Mouse (Mus musculus): Measurements from ENCODE around the gene Alkbh2. TPM values are rescaled to one million over a fixed set of nuclear protein-coding genes. Genes with fewer than 3 reads are reported as not detected.

Gene Alkbh2
- polyA plus RNA-seq, 1 experiment = 11.6 TPM

DNA sequence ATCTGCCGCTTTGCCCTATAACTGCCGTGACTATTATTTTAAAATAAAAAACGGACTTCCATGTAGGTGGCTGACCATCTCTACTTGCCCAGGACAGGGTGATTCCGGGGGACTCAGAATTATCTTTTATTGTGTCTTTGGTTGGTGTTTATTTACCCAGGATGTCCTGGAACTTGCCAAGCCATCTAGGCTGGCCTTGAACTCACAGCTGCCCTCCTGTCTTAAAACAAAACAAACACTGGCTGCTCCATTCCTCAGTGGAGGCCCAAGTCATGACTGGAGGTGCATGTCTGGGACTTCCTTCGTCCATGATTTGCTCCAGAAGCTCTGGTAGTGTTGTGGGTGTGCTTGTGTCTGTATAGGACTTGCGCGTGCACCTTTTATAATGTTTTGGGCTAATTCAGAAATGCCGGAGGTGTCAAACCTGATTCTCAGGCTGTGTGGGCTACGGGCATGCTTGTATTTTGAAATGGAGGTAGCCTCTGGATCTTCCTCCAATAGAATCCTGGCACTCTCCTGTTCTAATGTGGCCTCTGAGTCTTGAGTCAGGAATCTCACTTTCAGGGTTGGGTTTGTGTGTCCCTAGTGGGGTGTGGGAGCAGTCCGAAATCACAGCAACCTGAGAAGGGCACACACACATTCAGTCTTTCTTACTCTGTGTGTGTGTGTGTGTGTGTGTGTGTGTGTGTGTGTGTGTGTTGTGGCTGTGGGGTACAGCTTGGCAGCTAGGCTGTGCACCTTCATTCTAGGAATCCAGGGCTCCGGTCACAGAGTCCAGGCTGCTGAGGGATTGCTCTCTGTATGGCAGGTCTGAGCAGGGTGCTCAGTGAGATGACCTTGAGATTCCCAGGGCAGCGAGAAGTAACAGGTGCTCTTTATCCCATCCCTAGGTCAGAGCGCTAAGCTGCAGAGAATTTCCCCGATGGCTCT, 19.3 kb upstream of the Alkbh2 start:
- TF ChIP-seq FLI1 (IDR thresholded peaks at IDR 0.05; ENCODE audit: low read length) (no peak), GATA1 (IDR thresholded peaks at IDR 0.05; ENCODE audit: borderline replicate concordance, low read length) (no peak)
- Histone ChIP-seq H3K36me3 (replicated peaks; ENCODE audit: low read length) (no peaks in the 10 kb centered on the region), H3K27me3 (replicated peaks) (peaks cover 61% of the 10 kb centered on the region), H3K9me3 (peaks cover 12% of the 10 kb centered on the region), H3K4me3 (replicated peaks) (no peak overlapping the region), H3K4me1 (no peaks in the 10 kb centered on the region; the same call in 1 of the 2 replicates)

DNA sequence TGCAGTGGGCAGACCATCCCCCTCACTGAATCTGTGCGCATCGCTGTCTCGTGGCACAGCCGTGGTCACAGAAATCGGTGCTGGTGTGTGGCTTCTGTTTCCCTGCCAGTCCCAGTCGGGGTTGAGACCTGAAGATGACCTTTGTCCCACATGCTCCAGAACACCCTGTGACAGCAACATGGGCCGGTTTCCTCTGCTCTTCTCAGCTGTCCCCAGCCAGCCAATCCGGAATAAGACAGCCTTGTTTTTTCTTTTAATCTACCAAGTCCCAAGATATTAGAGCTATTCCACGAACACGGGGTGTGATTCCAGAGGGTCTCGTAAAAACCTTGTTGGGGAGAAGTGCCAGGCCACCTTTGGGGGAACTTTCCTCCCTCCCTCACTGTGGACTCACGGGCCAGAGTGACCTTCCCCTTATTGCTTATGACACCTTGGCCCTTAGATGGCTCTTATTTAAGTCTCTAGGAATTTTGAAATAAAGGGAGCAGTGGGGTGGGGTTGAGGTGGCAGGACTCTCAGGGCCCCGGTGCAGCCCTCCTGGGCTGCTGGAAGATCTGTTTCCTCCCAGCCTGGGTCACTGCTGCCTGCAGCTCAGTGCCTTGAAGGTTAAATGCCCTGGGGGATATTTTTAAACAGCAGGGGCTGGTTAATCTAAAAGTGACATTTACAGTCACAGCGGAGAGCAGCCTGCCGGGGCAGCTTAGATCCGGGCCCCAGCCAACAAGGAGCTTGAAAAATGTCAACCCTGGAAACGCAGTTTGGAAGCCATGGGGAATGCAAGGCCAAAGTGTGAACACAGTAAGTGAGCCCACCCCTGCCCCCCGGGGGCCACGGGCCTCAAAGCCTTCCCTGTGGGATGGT, 18.2 kb upstream of the Alkbh2 start, which contains the start of gene Acacb:
Gene Acacb, plus strand, starts transcription at position 508 of the 861 bp plus-strand sequence.
- peaks cover 51% of the 10 kb centered on the region for H3K27me3 ChIP-seq (replicated peaks)
- H3K4me3 ChIP-seq (replicated peaks) = no peak within 1 kb of the TSS
- peaks cover 12% of the 10 kb centered on the region for H3K9me3 ChIP-seq
- TF ChIP-seq GATA1 (IDR thresholded peaks at IDR 0.05; ENCODE audit: borderline replicate concordance, low read length) = no peak
- no peak for TF ChIP-seq FLI1 (IDR thresholded peaks at IDR 0.05; ENCODE audit: low read length)
- H3K36me3 ChIP-seq (replicated peaks; ENCODE audit: low read length) = no peaks in the 10 kb centered on the region
- no peaks in the 10 kb centered on the region; the same call in 1 of the 2 replicates for H3K4me1 ChIP-seq

DNA sequence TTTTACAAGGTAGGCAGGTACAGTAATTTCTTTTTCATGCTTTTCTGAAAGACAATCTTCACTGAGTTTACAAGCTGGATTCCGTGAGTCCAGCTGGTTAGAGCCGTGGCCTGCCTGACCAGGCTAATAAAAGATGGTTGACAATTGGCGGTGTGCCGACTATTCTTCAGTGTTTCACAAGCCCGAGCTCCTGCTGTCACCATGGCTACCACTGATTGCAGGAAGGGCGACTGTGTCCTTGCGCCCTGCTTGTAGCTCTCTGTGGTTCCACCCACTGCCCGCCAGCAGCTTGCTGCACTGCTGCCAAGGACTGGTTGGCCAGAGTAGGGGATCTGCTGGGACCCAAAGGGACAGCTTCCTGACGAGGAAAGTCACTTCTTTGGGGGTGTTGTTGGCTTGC, 11.2 kb upstream of the Alkbh2 start:
- Histone ChIP-seq H3K27me3 (replicated peaks) (peaks cover 9% of the 10 kb centered on the region), H3K4me3 (replicated peaks) (no peak overlapping the region), H3K9me3 (no peaks in the 10 kb centered on the region), H3K36me3 (replicated peaks; ENCODE audit: low read length) (peaks cover 45% of the 10 kb centered on the region), H3K4me1 (peaks cover 19% of the 10 kb centered on the region)
- no peak for TF ChIP-seq GATA1 (IDR thresholded peaks at IDR 0.05; ENCODE audit: borderline replicate concordance, low read length)
- no peak for TF ChIP-seq FLI1 (IDR thresholded peaks at IDR 0.05; ENCODE audit: low read length)

DNA sequence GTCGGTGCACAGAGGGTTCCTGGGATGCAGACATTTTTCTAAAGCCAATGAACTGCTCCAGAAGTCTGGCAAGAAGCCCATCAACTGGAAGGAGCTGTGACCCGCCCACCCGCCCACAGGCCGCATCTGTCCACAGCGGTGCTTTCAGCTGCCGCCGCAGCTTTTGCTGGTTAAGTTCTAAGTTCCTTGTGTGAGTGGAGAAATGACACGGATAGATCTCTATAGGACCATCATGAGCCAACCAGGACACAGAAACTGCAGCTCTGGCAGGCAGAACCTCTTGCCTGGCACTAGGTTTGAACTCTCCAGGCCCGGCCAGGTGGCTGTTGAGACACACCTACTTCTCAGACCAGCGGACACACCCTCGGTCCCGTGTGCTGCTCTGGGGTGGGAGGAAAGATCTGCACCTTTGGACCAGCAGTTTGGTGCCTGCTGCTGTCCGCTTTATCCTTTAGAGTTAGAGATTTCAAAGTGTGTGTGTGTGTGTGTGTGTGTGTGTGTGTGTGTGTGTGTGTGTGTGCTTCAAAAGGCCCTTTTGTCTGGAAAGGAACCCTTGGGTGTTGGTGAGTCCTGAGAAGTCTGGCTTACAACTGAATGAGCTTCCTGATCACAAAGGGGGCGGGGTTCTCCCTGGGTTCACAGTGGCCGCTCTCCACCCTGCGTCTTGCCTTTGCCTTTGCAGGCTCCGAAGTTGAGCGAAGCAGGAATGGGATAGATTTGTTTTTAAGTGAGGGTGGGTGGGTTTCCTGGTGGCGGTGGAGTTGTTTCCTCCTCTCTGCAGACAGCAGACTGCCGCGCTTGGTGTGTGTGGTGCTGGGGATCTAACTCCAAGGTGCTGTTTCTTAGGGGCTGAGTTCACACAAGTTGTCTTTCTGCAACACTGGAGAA, 10.5 kb upstream of the Alkbh2 start:
- Histone ChIP-seq H3K27me3 (replicated peaks) (peaks cover 8% of the 10 kb centered on the region), H3K9me3 (no peaks in the 10 kb centered on the region), H3K4me1 (peaks cover 26% of the 10 kb centered on the region), H3K4me3 (replicated peaks) (no peak overlapping the region), H3K36me3 (replicated peaks; ENCODE audit: low read length) (peaks cover 46% of the 10 kb centered on the region)
- TF ChIP-seq FLI1 (IDR thresholded peaks at IDR 0.05; ENCODE audit: low read length) = no peak
- TF ChIP-seq GATA1 (IDR thresholded peaks at IDR 0.05; ENCODE audit: borderline replicate concordance, low read length) = no peak

DNA sequence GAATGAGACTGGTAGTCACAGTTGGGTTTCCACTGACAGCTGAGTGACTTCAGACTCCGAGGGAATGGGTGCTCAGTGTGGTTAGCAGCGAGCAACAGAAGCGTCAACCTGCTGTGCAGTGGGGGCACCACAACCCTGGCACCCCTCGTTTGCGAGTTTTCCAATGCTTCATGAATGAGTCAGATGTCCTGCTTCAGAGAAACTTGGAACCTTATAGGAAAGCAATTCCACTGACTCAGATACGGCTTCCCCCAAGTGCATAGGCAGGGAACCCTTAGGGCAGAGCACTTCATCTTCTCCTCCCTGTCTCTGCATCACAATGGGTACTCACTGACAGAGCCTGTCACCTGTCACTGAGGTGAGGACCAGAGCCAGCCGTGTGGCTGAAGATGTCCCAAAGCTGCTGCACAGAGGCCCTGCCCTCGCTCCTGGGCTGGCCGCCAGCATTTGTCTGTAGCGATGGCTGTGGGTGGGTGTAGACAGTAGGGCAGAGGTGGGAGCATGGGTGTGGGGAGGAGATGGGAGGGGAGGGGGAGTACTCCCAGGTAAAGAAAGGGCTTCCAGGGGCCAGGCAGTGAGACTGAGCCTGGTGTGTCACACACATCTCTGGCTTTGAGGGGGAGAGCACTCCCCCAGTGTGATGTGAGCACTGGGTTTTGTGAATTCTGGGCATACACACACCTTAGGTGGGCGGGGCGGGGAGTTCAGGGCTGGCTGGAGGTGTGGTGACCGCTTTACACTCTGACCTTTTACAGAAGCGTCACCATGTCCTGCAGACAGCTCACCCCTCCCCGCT, 9.7 kb upstream of the Alkbh2 start:
- H3K27me3 ChIP-seq (replicated peaks) = peaks cover 2% of the 10 kb centered on the region
- TF ChIP-seq FLI1 (IDR thresholded peaks at IDR 0.05; ENCODE audit: low read length) (no peak), GATA1 (IDR thresholded peaks at IDR 0.05; ENCODE audit: borderline replicate concordance, low read length) (no peak)
- peaks cover 48% of the 10 kb centered on the region for H3K36me3 ChIP-seq (replicated peaks; ENCODE audit: low read length)
- peaks cover 31% of the 10 kb centered on the region for H3K4me1 ChIP-seq
- no peaks in the 10 kb centered on the region for H3K9me3 ChIP-seq
- no peak overlapping the region for H3K4me3 ChIP-seq (replicated peaks)

DNA sequence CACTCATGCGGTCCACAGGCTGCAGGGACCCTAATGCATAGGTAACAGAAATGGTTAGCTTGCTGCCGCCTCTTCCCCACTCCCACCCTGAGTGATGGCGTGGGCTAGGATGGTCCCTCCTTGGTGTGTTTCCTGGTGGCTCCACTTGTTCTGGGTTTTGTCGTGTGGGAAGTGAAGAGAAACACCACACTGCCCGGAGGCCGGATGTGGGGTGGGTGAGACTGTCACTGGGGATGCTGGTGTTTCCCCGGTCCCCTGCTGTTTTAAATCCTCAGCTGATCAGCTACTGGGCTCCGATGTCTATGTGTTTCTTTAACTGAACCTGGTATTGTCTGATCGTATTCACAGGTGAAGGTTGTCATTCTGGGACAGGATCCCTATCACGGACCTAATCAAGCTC, 7.5 kb upstream of the Alkbh2 start:
- Histone ChIP-seq H3K4me3 (replicated peaks) (peak overlapping the region; percentile 70), H3K9me3 (no peaks in the 10 kb centered on the region), H3K27me3 (replicated peaks) (peaks cover 2% of the 10 kb centered on the region), H3K36me3 (replicated peaks; ENCODE audit: low read length) (peaks cover 48% of the 10 kb centered on the region), H3K4me1 (peaks cover 52% of the 10 kb centered on the region)
- no peak for TF ChIP-seq GATA1 (IDR thresholded peaks at IDR 0.05; ENCODE audit: borderline replicate concordance, low read length)

DNA sequence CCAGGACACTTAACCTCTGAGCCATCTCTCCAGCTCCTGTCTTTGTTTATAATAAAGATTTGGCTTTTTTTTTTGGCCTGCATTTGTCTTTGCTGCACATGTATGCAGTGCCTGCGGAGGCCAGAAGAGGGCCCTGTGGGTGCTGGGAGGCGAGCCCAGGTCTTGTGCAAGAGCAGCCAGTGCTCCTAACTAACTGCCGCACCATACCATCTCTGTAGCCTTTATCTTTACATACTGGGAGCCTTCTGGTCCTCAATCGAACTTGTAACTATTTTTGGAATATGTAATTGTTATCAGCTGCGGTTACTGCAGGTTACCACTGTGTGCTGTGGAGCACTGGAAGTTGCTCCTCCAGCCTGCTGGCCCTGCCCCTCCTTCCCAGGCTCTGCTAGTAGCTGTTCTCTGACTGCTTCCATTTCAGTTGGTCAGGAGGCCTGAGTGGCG, 6.1 kb upstream of the Alkbh2 start:
- Histone ChIP-seq H3K4me1 (peaks cover 62% of the 10 kb centered on the region), H3K27me3 (replicated peaks) (peaks cover 2% of the 10 kb centered on the region), H3K9me3 (no peaks in the 10 kb centered on the region), H3K36me3 (replicated peaks; ENCODE audit: low read length) (peaks cover 44% of the 10 kb centered on the region), H3K4me3 (replicated peaks) (no peak overlapping the region)
- no peak for TF ChIP-seq GATA1 (IDR thresholded peaks at IDR 0.05; ENCODE audit: borderline replicate concordance, low read length)
- no peak for TF ChIP-seq FLI1 (IDR thresholded peaks at IDR 0.05; ENCODE audit: low read length)

DNA sequence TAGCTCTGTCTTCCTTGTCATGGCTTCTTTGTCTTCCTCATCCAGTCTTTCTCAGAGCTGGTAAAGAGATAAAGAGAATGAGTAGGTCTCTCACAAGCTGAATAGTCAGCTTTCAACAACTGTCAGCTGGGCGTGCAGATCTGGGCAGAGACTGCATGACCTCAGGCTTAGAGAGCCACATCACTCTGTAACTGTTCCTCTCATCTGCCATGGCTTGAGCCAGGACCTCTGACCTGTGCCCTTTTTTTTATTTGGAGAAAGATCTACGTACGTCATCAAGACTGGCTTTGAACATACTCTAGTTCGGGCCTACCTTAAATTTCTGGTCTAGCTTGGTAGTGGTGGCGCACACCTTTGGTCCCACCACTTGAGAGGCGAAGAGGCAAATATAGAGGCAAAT, 4.8 kb upstream of the Alkbh2 start:
- H3K9me3 ChIP-seq = no peaks in the 10 kb centered on the region
- TF ChIP-seq FLI1 (IDR thresholded peaks at IDR 0.05; ENCODE audit: low read length) = no peak
- no peak for TF ChIP-seq GATA1 (IDR thresholded peaks at IDR 0.05; ENCODE audit: borderline replicate concordance, low read length)
- H3K4me1 ChIP-seq = peaks cover 66% of the 10 kb centered on the region
- no peak overlapping the region for H3K4me3 ChIP-seq (replicated peaks)
- H3K36me3 ChIP-seq (replicated peaks; ENCODE audit: low read length) = peaks cover 33% of the 10 kb centered on the region
- H3K27me3 ChIP-seq (replicated peaks) = peaks cover 2% of the 10 kb centered on the region
